Mouse (Mus musculus): ENCODE data around the gene Unc80.

Gene Unc80

DNA sequence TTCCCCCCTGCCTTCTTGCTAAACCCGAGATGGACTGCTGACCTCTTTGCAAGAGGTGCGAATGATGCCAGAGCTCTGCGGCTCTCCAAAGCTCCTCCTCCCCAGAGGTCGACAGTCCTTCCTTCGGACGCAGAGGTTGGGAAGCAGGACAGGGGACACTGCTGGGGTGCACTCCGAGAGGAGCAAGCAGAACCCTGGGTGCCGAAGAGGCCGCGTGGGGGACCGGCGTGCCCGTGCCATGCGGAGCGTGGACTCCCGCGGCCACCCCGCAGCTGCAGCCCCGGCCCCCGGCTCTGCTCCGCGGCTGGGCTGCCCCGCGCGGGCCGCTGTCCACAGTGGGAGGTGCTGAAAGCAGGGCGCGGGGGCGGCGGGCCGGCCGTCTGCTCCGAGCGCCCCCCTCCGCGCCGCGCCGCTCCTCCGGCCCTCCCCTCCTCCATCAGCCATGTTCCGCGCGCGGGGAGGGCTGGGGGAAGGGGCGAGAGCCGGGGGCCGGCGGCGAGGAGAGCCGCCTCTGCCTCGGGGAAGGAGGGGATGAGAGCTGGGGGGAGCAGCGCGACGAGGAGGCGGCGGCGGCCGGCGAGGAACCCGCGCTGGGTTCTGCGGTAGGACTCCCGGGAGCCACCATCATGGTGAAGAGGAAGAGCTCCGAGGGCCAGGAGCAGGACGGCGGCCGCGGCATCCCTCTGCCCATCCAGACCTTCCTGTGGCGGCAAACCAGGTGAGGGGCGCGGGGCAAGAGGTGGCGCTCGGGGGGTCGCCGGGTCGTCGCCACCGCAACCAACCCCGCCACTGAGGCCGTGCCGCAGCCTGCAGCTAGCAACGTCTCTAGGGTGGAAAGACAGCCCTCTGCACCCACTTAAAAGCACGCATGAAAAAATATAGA, at the start of gene Unc80:
Gene Unc80, plus strand, starts transcription at position 547 of the 883 bp plus-strand sequence.
- DNase-seq, result peak; percentile 84

DNA sequence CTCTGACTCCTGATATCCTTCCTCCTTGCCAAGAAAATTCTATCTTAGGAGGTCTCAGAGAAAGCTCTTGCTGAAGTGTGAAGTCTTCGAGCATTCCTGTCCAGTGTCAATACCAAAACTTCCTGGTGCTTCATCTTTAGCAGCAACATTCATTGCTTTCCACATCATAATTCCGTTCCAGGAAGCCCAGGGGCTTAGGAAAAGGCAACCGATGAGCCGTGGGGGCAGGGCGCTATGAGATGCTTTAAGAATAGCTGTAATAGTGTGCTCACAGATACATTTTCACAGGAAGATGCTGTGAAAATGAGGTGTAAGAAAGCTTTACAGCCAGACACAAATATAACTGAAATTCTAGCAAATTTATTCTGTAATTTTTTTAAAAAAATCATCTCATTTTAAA, 42.1 kb upstream of the Unc80 start:
- no peak for DNase-seq

DNA sequence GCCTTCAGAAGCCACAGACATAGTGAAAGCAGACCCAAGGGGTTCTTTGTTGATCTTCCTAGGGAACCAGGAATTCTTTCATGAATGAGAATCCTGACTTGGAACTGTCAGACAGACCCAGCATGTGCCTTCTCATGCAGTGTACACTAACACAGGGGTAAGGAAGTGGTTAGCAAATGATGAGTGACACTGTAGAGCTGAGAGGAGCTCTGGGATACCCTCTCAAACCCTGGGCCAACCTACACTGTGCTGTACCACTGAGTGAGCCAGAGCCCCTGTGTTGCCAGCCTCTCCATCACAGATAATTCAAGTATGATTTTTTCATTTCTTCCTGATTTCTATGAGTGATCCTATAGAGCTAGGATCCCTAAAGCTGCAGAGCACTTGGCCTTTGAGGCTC, 37.2 kb upstream of the Unc80 start:
- no peak for DNase-seq

DNA sequence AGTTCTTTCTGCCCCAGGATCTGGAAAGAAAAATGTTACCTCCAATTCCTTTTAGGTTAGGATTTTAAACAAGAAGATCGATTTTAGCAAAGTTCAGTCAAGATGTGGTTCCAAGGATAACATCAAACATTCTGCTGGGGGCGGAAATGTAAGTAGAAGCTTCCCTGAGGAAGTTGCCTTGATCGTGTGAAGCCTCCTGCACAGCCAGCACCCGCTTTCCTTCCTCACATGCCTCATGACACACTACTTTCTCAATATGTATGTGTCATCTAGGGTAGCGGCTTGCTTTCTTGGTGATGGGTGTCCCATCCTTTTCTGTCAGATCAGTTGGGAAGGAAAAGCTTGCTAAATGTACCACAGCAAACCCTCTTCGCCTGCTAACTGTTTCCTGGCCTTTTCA, 36.7 kb upstream of the Unc80 start:
- DNase-seq, result no peak

DNA sequence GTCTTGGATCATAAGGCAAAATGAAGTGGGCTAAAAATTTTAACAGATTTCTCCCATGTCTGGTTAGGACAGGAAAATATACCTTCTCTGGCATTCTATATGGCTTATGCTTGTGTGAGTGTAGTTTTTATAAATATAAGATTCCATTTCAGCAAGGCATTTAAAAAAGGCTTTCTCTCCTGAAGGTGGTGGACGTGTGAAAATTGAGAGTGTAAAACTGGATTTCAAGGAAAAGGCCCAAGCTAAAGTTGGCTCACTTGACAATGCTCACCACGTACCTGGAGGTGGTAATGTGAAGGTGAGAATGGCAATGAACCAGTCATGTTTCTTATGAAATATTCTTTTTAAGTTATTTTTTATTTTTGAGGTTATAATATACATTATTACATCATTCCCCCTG, 30.1 kb upstream of the Unc80 start:
- no peak for DNase-seq

DNA sequence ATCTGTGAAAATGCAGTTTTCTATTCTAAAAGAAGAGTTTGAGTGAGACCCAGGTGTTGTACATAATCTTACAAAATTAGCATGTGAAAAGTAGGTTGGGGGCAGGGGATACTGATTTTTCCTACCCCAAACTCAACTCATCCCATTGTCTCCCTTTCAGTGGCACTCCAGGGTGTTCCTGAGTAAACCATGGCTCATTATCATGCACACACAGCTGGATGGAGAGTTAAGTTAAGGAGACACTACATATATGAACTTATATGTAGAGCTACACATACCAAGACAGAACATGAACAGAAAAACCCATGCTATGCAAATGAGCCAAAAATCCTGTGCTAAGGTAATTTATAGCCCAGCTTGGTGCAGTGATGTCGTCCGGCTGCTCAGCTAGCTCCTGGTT, 25.2 kb upstream of the Unc80 start:
- DNase-seq, result no peak

DNA sequence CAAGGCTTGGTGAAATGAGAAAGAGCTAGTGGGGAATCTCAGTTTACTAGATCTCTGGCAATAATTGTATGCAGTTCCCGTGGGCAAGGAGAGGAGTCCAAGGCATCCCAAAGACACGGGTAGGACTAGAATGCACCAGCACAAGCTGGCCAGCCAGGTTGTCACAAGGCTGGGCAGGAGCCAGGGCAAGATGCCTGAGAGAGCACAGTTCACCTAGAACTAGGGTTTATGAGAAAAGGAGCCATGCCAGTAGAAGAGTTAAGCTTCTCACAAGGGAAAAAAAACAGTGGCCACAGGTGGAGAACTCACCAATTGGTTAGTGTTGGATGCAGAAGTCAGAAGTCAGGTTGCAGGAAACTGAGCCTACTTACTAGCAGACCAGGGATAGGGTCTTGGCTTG, 18.7 kb upstream of the Unc80 start:
- no peak for DNase-seq

DNA sequence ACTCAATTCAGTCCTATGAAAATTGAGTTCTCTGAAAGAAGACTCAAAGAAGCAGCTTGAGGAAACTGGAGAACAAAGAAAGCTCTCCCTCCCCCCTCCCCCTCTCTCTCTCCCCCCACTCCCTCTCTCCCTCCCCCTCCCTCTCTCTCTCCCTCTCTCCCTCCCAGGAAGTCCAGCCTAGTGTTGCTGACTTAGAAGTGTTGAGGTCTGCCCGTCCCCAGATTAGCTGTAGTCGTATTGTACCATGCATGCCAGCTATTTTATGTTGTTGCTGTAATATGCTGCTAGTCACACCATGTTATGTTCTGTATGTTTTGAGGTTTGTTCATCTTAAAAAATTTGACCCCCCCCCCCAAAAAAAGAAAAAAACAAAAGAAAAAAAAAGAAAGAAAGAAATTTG, 11.6 kb upstream of the Unc80 start:
- DNase-seq, result no peak

DNA sequence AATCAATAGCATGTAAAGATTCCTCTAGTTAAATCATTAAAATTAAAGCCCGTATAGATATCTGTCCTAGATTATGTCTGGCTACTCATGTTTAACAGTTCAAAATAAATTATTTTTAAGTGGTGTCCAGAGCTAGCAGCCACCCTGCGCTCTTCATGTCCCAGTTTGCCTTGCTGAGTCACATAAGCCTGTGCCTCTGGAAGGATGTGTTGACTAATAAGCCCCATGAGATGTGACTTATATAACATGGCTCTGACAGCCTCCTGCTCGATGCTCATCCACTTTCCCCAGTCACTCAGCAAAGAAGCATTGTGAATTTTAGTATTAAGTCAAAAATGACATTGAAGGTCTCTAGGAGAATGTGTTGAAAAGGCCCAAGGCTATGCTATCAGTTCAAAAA, 10.4 kb upstream of the Unc80 start:
- no peak for DNase-seq

DNA sequence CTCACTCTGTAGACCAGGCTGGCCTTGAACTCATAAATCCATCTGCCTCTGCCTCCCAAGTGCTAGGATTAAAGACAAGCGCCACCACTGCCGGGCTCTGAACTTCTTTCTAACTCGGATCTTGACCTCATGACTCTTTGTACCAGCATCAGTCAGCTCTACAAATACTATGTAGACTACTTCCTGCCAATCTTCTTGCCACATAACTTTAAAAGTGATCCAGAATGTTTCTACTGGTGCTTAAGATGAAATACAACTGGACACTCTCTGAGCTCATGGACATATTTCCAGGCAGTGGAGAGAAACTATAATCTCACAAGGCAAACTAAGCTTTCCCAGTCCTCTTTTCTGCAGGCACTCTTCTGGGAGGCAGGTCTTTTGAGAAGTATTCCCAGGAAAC, 8.8 kb upstream of the Unc80 start:
- no peak for DNase-seq

DNA sequence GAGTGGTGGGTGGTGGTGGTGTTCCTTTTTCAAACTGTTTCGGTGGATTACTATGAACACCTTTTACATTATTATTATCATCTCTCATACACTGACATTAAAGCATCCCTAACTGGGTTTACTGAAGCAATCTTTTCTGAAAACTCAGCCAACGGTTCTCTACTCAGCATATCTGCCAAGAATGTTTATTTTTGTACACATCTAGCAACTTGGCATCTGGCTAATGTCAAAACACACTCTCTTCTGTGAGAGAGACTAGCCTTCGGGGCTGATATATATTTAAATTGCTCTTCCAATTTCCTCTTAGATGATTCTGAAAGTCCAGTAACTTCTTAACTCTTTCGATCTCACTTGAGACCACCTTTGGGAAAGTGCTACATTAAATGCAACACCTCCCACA, 7.3 kb upstream of the Unc80 start:
- DNase-seq, result no peak

DNA sequence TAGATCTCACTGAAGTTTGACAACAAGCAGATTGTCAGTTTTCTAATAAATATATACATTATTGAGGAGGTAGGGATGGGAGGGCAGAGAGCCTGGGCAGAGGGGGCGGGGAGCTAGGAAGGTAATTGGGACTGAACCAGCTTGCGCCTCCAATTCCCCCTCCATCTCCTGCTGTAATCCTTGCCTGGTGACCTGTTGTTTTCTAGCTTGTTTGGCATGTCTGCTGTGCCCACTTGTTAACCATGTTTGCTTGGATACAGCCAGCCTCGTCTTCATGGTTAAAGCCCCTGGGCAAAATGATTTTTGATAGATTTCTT, 495 bp downstream of the Unc80 start:
- peak; percentile 83 for DNase-seq

DNA sequence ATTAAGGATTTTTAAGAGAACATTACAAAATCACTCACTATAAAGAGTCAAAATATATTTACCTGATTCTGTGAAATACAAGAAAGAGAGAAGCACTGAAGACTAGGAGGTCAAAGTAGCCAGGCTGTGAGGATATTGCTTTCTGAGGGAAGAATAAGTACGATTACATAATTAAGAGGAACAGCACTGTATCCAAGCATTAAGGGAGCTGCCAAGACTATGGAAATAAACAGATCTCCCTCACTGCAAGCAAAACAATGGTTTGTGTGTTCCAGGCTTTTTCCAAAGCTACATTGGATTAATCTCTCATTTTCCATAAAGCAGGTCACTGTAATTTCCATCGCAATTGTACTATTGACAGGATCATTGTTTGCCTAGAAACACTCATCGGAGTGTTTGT, 14.6 kb downstream of the Unc80 start:
- DNase-seq, result peak; percentile 65

DNA sequence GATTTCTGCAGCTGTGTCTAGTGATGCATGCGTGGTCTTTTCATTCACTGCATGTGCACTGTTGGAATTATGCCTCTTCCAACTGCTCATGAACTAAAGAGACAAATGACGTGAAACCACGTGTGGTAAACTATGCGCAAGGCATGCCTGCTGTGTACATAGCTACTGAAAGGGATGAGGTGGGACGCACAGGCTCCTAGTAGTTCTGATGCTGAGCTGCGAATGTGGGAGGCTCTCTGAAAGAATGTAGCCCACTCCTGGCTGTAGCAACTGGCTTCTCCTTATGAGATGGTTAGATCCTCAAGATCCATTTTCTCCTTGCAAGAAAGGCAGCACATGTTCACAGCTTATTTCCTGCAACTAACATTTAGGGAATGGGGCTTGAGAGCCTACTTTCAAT, 24.9 kb downstream of the Unc80 start:
- no peak for DNase-seq

DNA sequence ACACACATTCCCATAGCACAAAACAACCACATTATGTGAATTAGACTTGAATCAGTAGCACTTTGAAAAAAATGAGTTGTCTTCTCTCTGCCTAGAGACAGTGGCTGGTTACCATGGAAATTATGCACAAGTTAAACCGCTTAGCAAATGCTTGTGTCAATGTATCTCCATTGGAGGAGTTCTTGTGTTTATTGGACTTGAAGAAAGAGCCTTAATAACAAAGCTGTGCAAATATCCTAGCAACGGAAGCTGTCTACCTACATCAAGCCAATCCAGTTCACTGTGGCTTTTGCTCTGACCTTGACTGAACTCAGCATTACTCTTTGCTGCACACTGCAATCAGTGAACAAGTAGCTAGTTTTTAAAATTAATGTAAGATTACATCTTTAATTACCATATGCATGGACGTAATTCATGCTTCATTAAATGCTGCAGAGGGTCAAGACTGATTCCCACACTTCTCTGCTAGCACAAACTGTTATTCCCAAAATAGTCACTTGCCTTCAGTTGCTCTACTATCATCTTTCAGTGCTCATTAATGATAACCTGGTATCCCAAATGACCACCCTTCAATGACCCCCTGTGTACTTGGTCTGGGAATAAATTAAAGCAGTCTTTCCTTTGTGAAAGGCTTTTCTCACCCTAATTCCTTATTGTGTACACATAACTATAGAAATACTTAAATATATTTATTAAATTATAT, 27.3 kb downstream of the Unc80 start:
- DNase-seq, result no peak

DNA sequence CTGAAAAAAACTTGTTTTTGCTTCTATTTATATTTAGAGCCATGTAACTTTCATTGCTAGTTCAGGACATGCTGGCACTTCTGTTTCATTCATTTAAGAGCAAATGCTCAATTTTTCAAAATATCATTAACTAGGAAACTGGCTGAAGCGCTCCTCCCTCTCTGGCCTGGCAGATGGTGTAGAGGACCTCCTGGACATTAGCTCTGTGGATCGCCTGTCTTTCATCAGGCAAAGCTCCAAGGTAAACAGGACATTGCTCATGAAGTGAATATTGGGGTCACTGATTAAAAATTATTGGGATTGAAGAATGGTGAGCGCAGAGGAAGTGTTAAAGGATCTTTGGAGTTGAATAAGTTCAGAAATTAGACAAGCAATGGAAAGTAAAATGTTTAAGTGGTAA, 82.6 kb downstream of the Unc80 start:
- peak; percentile 81 for DNase-seq

DNA sequence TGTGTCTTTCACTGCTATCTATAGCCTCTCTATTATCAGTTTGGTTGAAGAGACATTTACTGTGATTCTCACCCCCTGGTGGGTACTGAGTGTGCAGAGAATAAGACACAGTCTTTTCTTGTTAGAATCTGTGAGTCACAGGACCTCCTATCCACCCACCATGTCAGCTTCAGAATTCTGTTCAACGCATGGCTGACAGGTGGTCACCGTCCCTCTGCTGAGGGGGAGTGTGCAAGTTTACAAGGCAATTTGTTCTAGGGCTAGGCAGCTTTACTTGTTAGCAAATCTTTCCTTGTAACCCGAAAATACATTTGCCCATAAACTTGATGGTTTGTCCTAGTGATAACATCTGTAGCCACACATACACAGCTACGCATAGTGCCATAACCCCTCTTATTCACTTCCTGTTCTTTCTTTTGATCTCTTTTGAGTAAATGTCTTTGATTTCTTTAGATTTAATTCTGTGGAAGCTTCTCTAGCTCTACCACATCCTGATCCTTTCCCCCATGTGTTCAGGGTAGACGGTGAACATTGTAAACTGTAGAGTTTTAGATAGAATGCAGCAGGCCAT, 84.3 kb downstream of the Unc80 start:
- no peak for DNase-seq

DNA sequence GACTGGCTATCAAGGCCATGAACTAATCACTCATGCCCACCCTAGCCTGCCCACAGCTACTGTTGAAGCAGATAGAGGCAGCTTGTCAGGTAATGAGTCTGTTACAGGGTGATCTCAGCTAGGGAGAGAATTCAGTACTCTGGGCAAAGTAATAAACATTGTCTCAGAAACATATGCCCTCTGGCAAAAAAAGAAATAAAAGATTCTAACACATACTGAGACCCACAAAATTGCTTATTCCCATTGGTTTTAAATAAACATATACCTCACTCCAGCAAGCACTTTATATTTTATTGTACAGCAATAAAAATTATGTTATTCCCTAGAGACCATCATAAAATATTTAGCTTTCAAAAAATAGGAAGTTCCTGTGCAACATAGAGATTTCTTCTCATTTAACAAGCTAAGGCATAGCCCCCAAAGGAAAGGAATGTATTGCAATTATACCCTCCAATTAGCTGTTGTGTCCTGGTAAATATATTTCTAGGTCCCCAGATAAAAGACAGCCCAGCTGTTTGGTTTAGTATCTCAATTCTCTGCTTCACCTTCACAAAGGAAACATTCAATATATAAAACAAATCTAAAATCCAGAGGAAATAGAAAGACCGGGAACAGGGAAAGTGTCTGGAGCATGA, 93.6 kb downstream of the Unc80 start:
- DNase-seq, result no peak

DNA sequence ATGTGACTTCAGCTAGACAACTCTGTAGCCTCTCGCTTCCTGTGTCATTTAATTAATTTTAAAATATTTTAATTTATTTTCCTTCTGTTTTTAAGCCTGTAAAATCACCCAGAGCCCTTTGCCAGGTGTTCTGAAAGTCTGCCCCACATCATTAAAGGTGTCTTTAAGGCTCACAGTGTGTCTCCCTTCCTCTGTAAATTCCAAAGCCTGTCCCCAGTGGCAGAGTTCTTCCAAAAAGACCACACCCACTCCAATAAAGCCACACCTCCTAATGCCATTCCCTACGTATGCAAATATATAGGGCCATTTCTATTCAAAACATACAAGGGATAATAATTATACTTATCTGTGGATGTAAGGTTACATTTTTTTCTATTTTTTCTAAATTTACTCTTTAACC, 94.2 kb downstream of the Unc80 start:
- no peak for DNase-seq

DNA sequence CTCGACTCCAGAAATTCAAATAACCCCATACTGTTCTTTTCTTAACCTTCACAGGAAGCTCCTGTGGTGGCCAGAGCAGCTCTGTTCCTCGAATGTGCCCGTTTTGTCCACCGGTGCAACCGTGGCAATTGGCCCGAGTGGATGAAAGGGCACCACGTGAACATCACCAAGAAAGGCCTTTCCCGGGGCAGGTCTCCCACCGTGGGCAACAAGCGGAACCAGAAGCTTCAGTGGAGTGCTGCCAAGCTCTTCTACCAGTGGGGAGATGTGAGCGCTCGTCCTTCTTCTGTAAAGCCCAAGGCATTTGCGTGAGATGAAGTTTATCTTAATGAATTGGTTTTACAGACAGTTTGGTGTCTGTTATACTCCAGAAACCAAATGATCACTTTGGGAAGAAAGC, 101.6 kb downstream of the Unc80 start:
- peak; percentile 19 for DNase-seq

DNA sequence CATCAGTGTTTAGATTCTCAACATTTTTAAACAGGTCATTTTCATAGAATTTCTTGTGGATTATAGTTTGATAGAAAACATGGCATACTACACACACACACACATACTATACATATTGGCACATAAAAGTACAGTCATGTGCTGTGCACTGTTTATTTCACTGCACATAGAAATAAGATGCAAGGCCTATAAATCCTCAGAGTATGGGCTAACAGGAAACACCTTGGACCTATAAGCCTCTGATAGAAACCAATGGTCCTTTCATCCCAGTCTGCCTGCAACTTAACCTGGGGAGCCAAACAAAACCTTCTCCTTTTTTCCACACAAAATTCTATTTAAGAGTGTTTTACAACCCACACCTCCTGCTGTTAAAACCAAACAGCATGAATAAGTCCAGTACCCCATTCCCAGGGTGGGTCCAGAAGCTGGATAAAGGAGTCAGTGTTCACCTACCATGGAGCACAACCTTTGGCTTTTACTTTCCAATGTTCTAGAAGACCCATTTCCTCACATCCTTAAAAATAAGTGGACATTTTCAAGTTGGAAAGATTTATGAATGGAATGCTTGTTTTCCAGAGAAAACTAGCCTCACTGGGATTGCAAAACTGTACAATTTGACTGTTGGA, 129.1 kb downstream of the Unc80 start:
- DNase-seq, result no peak

DNA sequence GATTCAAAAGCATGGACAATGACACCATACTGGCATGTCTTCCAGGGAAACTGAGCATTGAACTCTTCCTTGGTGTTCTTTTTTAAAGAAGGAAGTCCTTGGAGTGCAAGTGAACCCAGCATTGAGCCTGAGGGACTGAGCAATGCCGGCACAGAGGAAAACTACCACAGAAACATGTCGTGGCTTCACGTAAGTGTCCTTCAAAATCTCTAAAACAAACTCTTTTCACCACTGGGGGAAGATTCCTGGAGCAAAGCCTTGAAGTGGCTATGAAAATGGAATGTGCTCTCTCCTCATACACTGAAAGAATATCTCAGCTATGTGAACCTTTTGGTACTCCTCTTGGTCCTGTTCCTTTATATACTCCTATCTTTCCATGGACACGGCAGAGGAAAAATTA, 140.1 kb downstream of the Unc80 start:
- DNase-seq, result no peak

DNA sequence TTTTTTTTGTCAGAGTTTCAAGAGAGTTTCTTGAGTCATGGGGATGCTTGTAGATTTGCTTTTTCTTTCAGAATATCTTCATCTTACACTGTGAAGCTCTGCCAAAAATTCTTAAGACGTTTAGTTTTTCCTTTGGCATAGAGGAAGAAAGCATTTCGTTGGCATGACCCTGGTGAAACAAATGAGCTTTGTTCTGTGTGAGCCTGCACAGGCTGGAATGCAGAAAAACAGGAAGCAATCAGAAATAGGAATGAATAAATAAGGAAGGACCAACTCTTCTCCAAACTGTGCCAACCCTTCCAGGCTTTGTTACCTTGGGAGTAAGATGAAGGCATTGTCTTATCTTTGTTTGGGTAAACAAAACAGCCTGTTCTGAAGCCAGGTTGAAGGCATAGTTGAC, 149.0 kb downstream of the Unc80 start:
- DNase-seq, result no peak

Data from cerebellum, adult 9-10 months (tissue).